Mouse (Mus musculus): ENCODE measurements around the gene Gstm6.

DNA sequence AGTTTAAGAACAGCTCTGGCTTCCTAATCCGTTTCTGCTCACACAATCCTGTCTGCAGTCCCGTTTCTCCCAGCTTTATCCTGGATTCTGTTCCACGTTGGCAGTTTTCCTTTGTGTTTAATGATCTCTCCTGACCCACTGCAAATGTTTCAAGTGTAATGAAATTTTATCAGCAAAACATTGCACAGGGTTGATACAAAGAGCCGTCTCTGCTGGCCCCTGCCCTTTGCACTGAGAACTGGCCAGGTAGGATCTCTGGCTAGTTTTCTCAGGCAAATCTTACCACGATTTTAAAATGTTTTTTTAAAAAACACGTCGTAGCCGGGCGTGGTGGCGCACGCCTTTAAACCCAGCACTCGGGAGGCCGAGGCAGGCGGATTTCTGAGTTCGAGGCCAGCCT is 26.9 kb downstream of the Gstm6 start:
- TF ChIP-seq POLR2A (IDR thresholded peaks at IDR 0.05; ENCODE audit: extremely low read depth, insufficient read depth, low read length) (no peak), CTCF (IDR thresholded peaks at IDR 0.05; ENCODE audit: low read depth, low read length) (no peak)

Data from liver, adult 2 months (tissue).